Mouse (Mus musculus) adrenal gland, adult 2 months (tissue): ENCODE data around the gene Cyp4f40. TPM values are rescaled to one million over a fixed set of nuclear protein-coding genes. Genes with fewer than 3 reads are reported as not detected.
A peak's percentile ranks its signal among the peaks of the same experiment; 100 is the strongest.
"Not testable (repeated sequence)": the region's sequence is repeated elsewhere in the genome, so short reads cannot be mapped to it uniquely, and the experiment has no call there.

ENCODE experiments used
- DNase-seq: peaks from one replicate; pipeline ENCODE4 v3.0.0; 2021
- long read RNA-seq: library from polyadenylated mRNA; stranded (forward); transcript quantifications from one replicate; pipeline ENCODE4 v2.0.0, GENCODE M21; 2021
- polyA plus RNA-seq: library from polyadenylated mRNA; depleted of rRNA; stranded (reverse); fragments of >200 nt; gene quantifications from 2 replicates; pipeline ENCODE4 v1.2.3, GENCODE M21; 2012; rRNA removed
- total RNA-seq, 2 experiments: library from RNA; stranded (reverse); gene quantifications; 2 replicates each; pipeline ENCODE4 v1.2.3; 2021

The Cyp4f40 gene
- total RNA-seq (not detected), polyA plus RNA-seq (not detected in 2 replicates)
- long read RNA-seq: 0 reads

GRCm38 (mm10) chr17:32658712-32659111, at the start of gene Cyp4f40:
TSS of gene Cyp4f40 (plus strand) at chr17:32658900.
- DNase-seq: peak; percentile 87

- not testable (repeated sequence) for DNase-seq
Measured at GRCm38 (mm10) chr17:32610231-32610630, 48.5 kb upstream of the Cyp4f40 start.

- DNase-seq: no peak
Measured at GRCm38 (mm10) chr17:32610896-32611295, 47.8 kb upstream of the Cyp4f40 start.

GRCm38 (mm10) chr17:32612417-32612816, 46.3 kb upstream of the Cyp4f40 start:
- DNase-seq: no peak

GRCm38 (mm10) chr17:32617252-32617651, 41.4 kb upstream of the Cyp4f40 start:
- DNase-seq: no peak

- DNase-seq: not testable (repeated sequence)
Measured at GRCm38 (mm10) chr17:32621018-32621417, 37.7 kb upstream of the Cyp4f40 start, which contains the start of gene Cyp4f37. TSS of gene Cyp4f37 (plus strand) at chr17:32621309.

- not testable (repeated sequence) for DNase-seq
Measured at GRCm38 (mm10) chr17:32629726-32630125, 29.0 kb upstream of the Cyp4f40 start.

- no peak for DNase-seq
Measured at GRCm38 (mm10) chr17:32631936-32632335, 26.8 kb upstream of the Cyp4f40 start.

- not testable (repeated sequence) for DNase-seq
Measured at GRCm38 (mm10) chr17:32634242-32634971, 24.3 kb upstream of the Cyp4f40 start.

GRCm38 (mm10) chr17:32634972-32635314, 23.8 kb upstream of the Cyp4f40 start:
- peak; percentile 89 for DNase-seq

GRCm38 (mm10) chr17:32636341-32636740, 22.4 kb upstream of the Cyp4f40 start:
- no peak for DNase-seq

- DNase-seq: no peak
Measured at GRCm38 (mm10) chr17:32637151-32637550, 21.5 kb upstream of the Cyp4f40 start.

GRCm38 (mm10) chr17:32646631-32647030, 12.1 kb upstream of the Cyp4f40 start:
- no peak for DNase-seq

- DNase-seq: no peak
Measured at GRCm38 (mm10) chr17:32653860-32654259, 4.8 kb upstream of the Cyp4f40 start.

- DNase-seq: no peak
Measured at GRCm38 (mm10) chr17:32657041-32657440, 1.7 kb upstream of the Cyp4f40 start.

- DNase-seq: no peak
Measured at GRCm38 (mm10) chr17:32658246-32658645, 454 bp upstream of the Cyp4f40 start.

GRCm38 (mm10) chr17:32673976-32674375, 15.3 kb downstream of the Cyp4f40 start:
- no peak for DNase-seq

GRCm38 (mm10) chr17:32676040-32676635, 17.4 kb downstream of the Cyp4f40 start:
- DNase-seq: no peak

- peak; percentile 6 for DNase-seq
Measured at GRCm38 (mm10) chr17:32680404-32680803, 21.7 kb downstream of the Cyp4f40 start.

GRCm38 (mm10) chr17:32685048-32685750, 26.5 kb downstream of the Cyp4f40 start, which contains the start of gene Cyp4f15:
TSS of gene Cyp4f15 (plus strand) at chr17:32685627.
- DNase-seq: peak; percentile 71

- peak; percentile 9 for DNase-seq
Measured at GRCm38 (mm10) chr17:32686722-32687121, 28.0 kb downstream of the Cyp4f40 start.

GRCm38 (mm10) chr17:32690959-32691358, 32.3 kb downstream of the Cyp4f40 start:
- DNase-seq: no peak

- no peak for DNase-seq
Measured at GRCm38 (mm10) chr17:32702826-32703225, 44.1 kb downstream of the Cyp4f40 start.
